Mouse (Mus musculus) thymus, adult 2 months (tissue): Measurements from ENCODE around the gene Cfap221.

Experiments
- CTCF ChIP-seq: fragments of 200-500 bp; IDR thresholded peaks from 2 replicates; pipeline ENCODE4 v1.5.1; 2012; ENCODE audit warnings: mild to moderate bottlenecking, control low read depth, low read length, moderate library complexity, borderline replicate concordance; ENCODE audit not compliant: control insufficient read depth, poor library complexity, insufficient read depth; ENCODE audit errors: extremely low read depth
- POLR2A ChIP-seq: fragments of 200-500 bp; IDR thresholded peaks from 2 replicates; pipeline ENCODE4 v1.6.1; 2012; ENCODE audit warnings: mild to moderate bottlenecking, low read length, control low read depth, moderate library complexity; ENCODE audit not compliant: control insufficient read depth, poor library complexity, insufficient read depth; ENCODE audit errors: extremely low read depth

DNA sequence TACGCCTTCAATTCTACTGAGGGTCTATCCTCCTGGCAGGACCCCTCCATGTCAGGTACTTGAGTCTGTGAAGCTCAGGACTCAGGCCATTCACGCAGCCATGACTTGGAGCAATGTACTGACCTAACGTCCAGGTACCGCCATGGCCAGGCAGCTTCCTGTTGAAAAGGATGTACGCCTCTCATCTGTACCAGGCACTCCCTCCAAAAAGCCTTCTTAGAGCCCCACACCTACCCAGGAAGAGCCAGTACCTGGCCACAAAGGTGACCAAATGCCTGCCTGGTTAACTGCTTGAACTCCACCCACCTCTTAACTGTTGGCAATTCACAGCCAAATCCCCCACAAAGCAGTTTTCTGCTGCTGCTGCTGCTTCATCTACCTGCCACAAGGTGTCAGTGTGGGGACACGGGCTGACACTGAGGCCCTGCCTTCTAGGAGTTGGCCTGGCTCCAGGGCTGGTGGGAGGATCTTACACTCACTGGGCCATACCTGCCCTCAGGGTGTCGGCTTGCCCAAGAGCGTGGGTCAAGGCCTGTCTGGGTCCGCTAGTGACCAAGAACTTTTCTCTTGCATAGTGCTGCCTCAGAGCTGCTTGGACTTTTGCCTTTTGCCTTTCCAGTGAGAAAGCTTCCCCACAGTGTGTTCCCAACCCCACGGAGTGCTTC, 35.9 kb upstream of the Cfap221 start:
- TF ChIP-seq POLR2A (no peak), CTCF (peak; percentile 83; the same call in 1 of the 2 replicates)
